Mouse (Mus musculus): Measurements from ENCODE around the gene Enah.

DNA sequence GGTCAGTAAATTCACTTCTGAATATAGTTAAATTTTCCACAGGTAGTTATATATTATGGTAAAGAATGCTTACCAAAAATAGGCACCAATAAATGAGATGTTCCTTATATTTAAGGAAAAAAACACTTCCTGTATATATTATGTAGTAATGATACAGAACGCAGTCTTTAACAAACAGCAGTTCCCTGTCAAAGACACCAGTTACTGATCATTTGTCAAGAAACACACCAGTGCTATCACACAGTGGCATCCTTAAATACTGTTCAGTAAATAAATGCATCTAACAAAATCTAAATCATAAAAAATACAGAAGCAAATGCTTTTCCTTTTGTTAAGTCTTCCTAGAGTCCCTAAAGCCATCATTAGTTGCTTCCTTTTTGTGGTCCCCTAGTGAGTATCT, 54.5 kb downstream of the Enah start:
- TF ChIP-seq CTCF (IDR thresholded peaks at IDR 0.05; ENCODE audit: borderline replicate concordance, control insufficient read depth, extremely low read depth, insufficient read depth, low read length, poor library complexity) = no peak
- TF ChIP-seq POLR2A (IDR thresholded peaks at IDR 0.05; ENCODE audit: control insufficient read depth, extremely low read depth, insufficient read depth, low read length, poor library complexity) = no peak

Data from thymus, adult 2 months (tissue).